Mouse (Mus musculus) stomach, postnatal 0 days (tissue): ENCODE measurements at regions not wholly inside any gene's neighbourhood (a gene's known extent, or its start where the extent isn't known, plus 50 kb on each side); places are given as distances from the start of the nearest gene placed in this dataset.

ENCODE experiments used
- CTCF ChIP-seq: IDR thresholded peaks from 2 replicates; pipeline ENCODE4 v1.5.1; 2016; ENCODE audit warnings: antibody characterized with exemption, low read depth, mild to moderate bottlenecking, moderate library complexity
- EP300 ChIP-seq: optimal IDR thresholded peaks from 2 replicates; pipeline ENCODE3; 2016; ENCODE audit warnings: antibody characterized with exemption

DNA sequence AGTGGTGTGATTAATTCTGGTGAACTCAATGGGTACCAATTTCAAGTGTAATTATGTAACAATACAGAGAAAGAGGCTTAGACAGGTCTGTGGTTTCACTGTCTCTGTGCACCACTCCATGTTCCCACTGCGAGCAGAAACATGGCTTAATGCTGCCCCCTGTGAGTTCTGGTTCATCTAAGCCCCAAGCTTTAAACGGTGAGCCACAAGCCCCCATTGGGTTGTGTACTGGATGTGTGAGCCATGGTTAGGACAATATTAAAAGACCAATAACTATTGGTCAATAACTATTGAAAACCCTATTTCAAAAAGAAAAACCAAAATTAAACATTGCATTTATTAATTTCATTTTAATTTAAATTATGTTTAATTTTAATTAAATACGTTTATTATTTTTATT, 238.0 kb downstream of the Fam49a start:
- TF ChIP-seq CTCF (no peak), EP300 (no peak)
